Comparison of ENCODE assay signal across 22 mouse cellular contexts in the genomic region with DNA sequence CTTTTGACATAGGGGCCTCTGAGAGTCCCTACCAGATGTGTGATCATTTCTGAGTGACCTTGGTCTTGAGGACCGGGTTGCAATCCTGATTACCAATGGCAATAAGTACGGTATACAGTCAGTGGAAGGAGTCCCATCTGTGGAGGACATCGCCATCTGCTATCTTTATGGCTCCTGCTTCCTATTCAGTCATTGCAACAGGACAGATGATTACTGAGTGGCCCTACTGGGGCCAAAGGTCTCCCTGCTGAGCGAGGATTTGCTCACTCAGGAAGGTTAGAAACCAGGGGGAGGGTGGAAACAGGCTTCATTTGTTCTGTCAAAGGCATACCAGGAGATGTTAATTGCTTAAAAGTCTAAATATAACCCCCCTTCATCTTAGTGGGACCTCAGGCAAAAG. TPM values are rescaled to one million over a fixed set of nuclear protein-coding genes. Genes with fewer than 3 reads are reported as not detected.
A peak's percentile ranks its signal among the peaks of the same experiment; 100 is the strongest.
DNase-seq lines count a peak whose midpoint lies in the region; ATAC-seq and TF ChIP-seq lines count a peak whose summit lies in the region.
"Had no signal": no experiment of that assay in that cellular context is flagged by ENCODE, and none has a peak within 500 bp of the region (broad histone marks: within the 10 kb centered on the region; RNA-seq: fewer than 3 reads in every experiment).

No protein-coding gene starts in this region.

- 66% methylated on average over 4 of the region's 4 CpGs for WGBS in kidney, adult 2 months
- WGBS in kidney, embryonic 14.5 days: 47% methylated on average over 4 of the region's 4 CpGs
- WGBS in intestine, postnatal 0 days: 28% methylated on average over 4 of the region's 4 CpGs

- peak; percentile 36 for DNase-seq in kidney, adult 2 months
- DNase-seq in kidney, adult 18-20 months: no peak
- peak; percentile 14 to 26 for DNase-seq in kidney, postnatal 36 days
- peak; percentile 51 for DNase-seq in 416B (ENCODE audit: low read depth)
- no peak for DNase-seq in embryo, embryonic 11 days
- DNase-seq: adrenal gland, postnatal 14 days; cerebellum, adult 2 months; cerebellum, postnatal 10 days; gastrocnemius, adult 2 months; gastrocnemius, postnatal 25 days had no signal

- no peak overlapping the region for H3K9ac ChIP-seq in kidney, embryonic 14.5 days (ENCODE audit: low read depth, low read length)
- H3K9ac ChIP-seq in intestine, postnatal 0 days (ENCODE audit: low read depth, low read length): no peak overlapping the region
- H3K9ac ChIP-seq: embryonic facial prominence, embryonic 15.5 days had no signal

- no peak overlapping the region for H3K4me3 ChIP-seq in kidney, adult 2 months (ENCODE audit: insufficient read depth, low read depth, low read length)
- H3K4me3 ChIP-seq in kidney, embryonic 14.5 days (ENCODE audit: low read length): no peak overlapping the region
- H3K4me3 ChIP-seq in intestine, postnatal 0 days (ENCODE audit: low read depth, low read length): no peak overlapping the region
- H3K4me3 ChIP-seq: embryonic facial prominence, embryonic 15.5 days; erythroblast, embryonic 14.5 days; forebrain, embryonic 10.5 days; gastrocnemius, adult 2 months; heart, embryonic 12.5 days had no signal

- no peaks in the 10 kb centered on the region for H3K9me3 ChIP-seq in kidney, embryonic 14.5 days (ENCODE audit: control insufficient read depth, low read length)
- no peaks in the 10 kb centered on the region for H3K9me3 ChIP-seq in intestine, postnatal 0 days (ENCODE audit: control insufficient read depth)
- H3K9me3 ChIP-seq: embryonic facial prominence, embryonic 15.5 days; forebrain, embryonic 10.5 days; heart, embryonic 12.5 days had no signal

- H3K27ac ChIP-seq in kidney, adult 2 months (ENCODE audit: insufficient read depth, low read depth, low read length): no peak overlapping the region
- no peak overlapping the region for H3K27ac ChIP-seq in kidney, embryonic 14.5 days (ENCODE audit: low read depth, low read length)
- peak overlapping the region; percentile 97 for H3K27ac ChIP-seq in intestine, postnatal 0 days (ENCODE audit: low read depth, low read length)
- H3K27ac ChIP-seq: forebrain, embryonic 10.5 days had no signal

- TF ChIP-seq POLR2A in kidney, adult 2 months (IDR thresholded peaks at IDR 0.05; ENCODE audit: low read depth, low read length): no peak

- no peaks in the 10 kb centered on the region for H3K36me3 ChIP-seq in kidney, adult 2 months (ENCODE audit: control insufficient read depth, insufficient read depth, low read length)
- H3K36me3 ChIP-seq in kidney, embryonic 14.5 days (ENCODE audit: control insufficient read depth, insufficient read depth, low read length): no peaks in the 10 kb centered on the region
- no peaks in the 10 kb centered on the region for H3K36me3 ChIP-seq in intestine, postnatal 0 days (ENCODE audit: control insufficient read depth, insufficient read depth)
- H3K36me3 ChIP-seq: embryonic facial prominence, embryonic 15.5 days; forebrain, embryonic 10.5 days; heart, embryonic 12.5 days had no signal

- H3K27me3 ChIP-seq in kidney, adult 2 months (replicated peaks; ENCODE audit: control insufficient read depth, insufficient read depth, low read length): no peaks in the 10 kb centered on the region
- H3K27me3 ChIP-seq in kidney, embryonic 14.5 days (ENCODE audit: control insufficient read depth, insufficient read depth, low read length): no peaks in the 10 kb centered on the region
- no peaks in the 10 kb centered on the region for H3K27me3 ChIP-seq in intestine, postnatal 0 days (replicated peaks; ENCODE audit: control insufficient read depth, insufficient read depth, low read length)
- H3K27me3 ChIP-seq: embryonic facial prominence, embryonic 15.5 days; heart, embryonic 12.5 days had no signal

- peaks cover 18% of the 10 kb centered on the region for H3K4me1 ChIP-seq in kidney, adult 2 months (ENCODE audit: control insufficient read depth, insufficient read depth, low read length)
- H3K4me1 ChIP-seq in kidney, embryonic 14.5 days (ENCODE audit: control insufficient read depth, insufficient read depth, low read length): peaks cover 11% of the 10 kb centered on the region
- peaks cover 4% of the 10 kb centered on the region; the same call in 1 of the 2 replicates for H3K4me1 ChIP-seq in intestine, postnatal 0 days (replicated peaks; ENCODE audit: control insufficient read depth, insufficient read depth, low read length)

- no peak overlapping the region for H3K4me2 ChIP-seq in kidney, embryonic 14.5 days (replicated peaks; ENCODE audit: low read depth, low read length)
- H3K4me2 ChIP-seq in intestine, postnatal 0 days (replicated peaks; ENCODE audit: low read depth): peak overlapping the region; percentile 72; the same call in 1 of the 2 replicates

- no peak for ATAC-seq in kidney, embryonic 14.5 days (ENCODE audit: low FRiP score, low TSS enrichment)
- ATAC-seq in intestine, postnatal 0 days: peak; percentile 79
- no peak for ATAC-seq in megakaryocyte-erythroid progenitor cell, adult 5-6 weeks (replicated peaks; ENCODE audit: low FRiP score, low TSS enrichment, poor library complexity, severe bottlenecking)
- ATAC-seq: forebrain, embryonic 14.5 days had no signal

- TF ChIP-seq CTCF in kidney, adult 2 months (conservative IDR thresholded peaks at IDR 0.05; ENCODE audit: insufficient read depth, insufficient read length, low read depth, low read length): no peak
- TF ChIP-seq CTCF in intestine, postnatal 0 days (IDR thresholded peaks at IDR 0.05; ENCODE audit: low read depth): no peak

RNA-seq across cellular contexts. Expression of a gene that starts 1.6 kb away (rescaled TPM):
- polyA plus RNA-seq in kidney, adult 2 months (2012; rRNA removed): 3.7 and 4.7 TPM in 2 replicates
- polyA plus RNA-seq in kidney, embryonic 14.5 days (2014; fragmentation: Nextera tagmentation; extraction: Ambion mirVana): 22.6 and 36.9 TPM in 2 replicates
- 90.9 and 104 TPM in 2 replicates for polyA plus RNA-seq in intestine, postnatal 0 days (2015; fragmentation: Nextera tagmentation; extraction: Ambion mirVana)
- 27.3 and 29.6 TPM in 2 replicates for total RNA-seq in megakaryocyte-erythroid progenitor cell, adult 5-6 weeks (2014; fragmentation: Nextera tagmentation)
- 72.8 and 75.8 TPM in 2 replicates for total RNA-seq in megakaryocyte-erythroid progenitor cell, adult 5-6 weeks (2017)

RNA-seq across cellular contexts. Expression of a gene that starts 30.6 kb away (rescaled TPM):
- 1.7 and 2.4 TPM in 2 replicates for polyA plus RNA-seq in kidney, adult 2 months (2012; rRNA removed)
- polyA plus RNA-seq in kidney, embryonic 14.5 days (2014; fragmentation: Nextera tagmentation; extraction: Ambion mirVana): not detected in 2 replicates
- 1.9 and 2.0 TPM in 2 replicates for polyA plus RNA-seq in intestine, postnatal 0 days (2015; fragmentation: Nextera tagmentation; extraction: Ambion mirVana)
- not detected in 2 replicates for total RNA-seq in megakaryocyte-erythroid progenitor cell, adult 5-6 weeks (2014; fragmentation: Nextera tagmentation)
- 0.99 TPM in 1 of 2 replicates, not detected in the other for total RNA-seq in megakaryocyte-erythroid progenitor cell, adult 5-6 weeks (2017)
- total RNA-seq: gastrocnemius, adult 2 months; gastrocnemius, postnatal 25 days; granulocyte monocyte progenitor cell, adult 5-6 weeks; MEL had no signal
- polyA plus RNA-seq: C2C12; embryonic facial prominence, embryonic 11.5 days; embryonic facial prominence, embryonic 15.5 days; erythroblast, embryonic 14.5 days; forebrain, embryonic 10.5 days; forebrain, embryonic 14.5 days; heart, embryonic 12.5 days had no signal

Comparison
In these comparisons a context has a peak if more than half of its experiments do, and no peak if none do; other contexts are left out.
1. DNase-seq: peak in kidney, adult 2 months (single experiment), kidney, postnatal 36 days (2 of 2) and 416B (single experiment); none in kidney, adult 18-20 months (single experiment) and embryo, embryonic 11 days (single experiment).